Mouse (Mus musculus) G1E (cell line): ENCODE data around the gene Mfsd1. TPM values are rescaled to one million over a fixed set of nuclear protein-coding genes. Genes with fewer than 3 reads are reported as not detected.

Source experiments
- ATAC-seq: 2 replicates; pipeline ENCODE4 v1.8.0; 2016; ENCODE audit warnings: mild to moderate bottlenecking; ENCODE audit not compliant: insufficient number of reproducible peaks, poor library complexity, low FRiP score, severe bottlenecking; ENCODE audit errors: extremely low read depth
- DNase-seq: peaks from one replicate; pipeline ENCODE4 v3.0.0; 2012; ENCODE audit warnings: low spot score
- H3K27me3 ChIP-seq: 2 replicates; pipeline ENCODE4 v1.6.1; 2012; ENCODE audit warnings: mild to moderate bottlenecking, low read length, inconsistent platforms; ENCODE audit not compliant: insufficient read depth
- H3K36me3 ChIP-seq: replicated peaks from 2 replicates; pipeline ENCODE3; 2012; ENCODE audit warnings: mild to moderate bottlenecking, inconsistent platforms
- H3K4me1 ChIP-seq: 2 replicates; pipeline ENCODE4 v1.6.1; 2012; ENCODE audit warnings: low read depth, low read length, inconsistent platforms, mixed read lengths; ENCODE audit not compliant: insufficient read depth
- H3K4me3 ChIP-seq: 2 replicates; pipeline ENCODE4 v1.5.1; 2012; ENCODE audit warnings: low read depth, mild to moderate bottlenecking, inconsistent platforms, low read length, moderate library complexity, mixed read lengths
- H3K9me3 ChIP-seq: replicated peaks from 2 replicates; pipeline ENCODE4 v1.6.1; 2012; ENCODE audit warnings: inconsistent platforms
- CTCF ChIP-seq: IDR thresholded peaks from 2 replicates; pipeline ENCODE4 v1.5.1; 2012; ENCODE audit warnings: low read depth, low read length, inconsistent platforms, mixed read lengths
- GATA1 ChIP-seq: IDR thresholded peaks from 2 replicates; pipeline ENCODE4 v1.6.1; 2012; ENCODE audit warnings: borderline replicate concordance, low read length, inconsistent platforms, mixed read lengths
- GATA2 ChIP-seq: IDR thresholded peaks from 2 replicates; pipeline ENCODE4 v1.6.1; 2012; ENCODE audit warnings: low read depth, low read length, inconsistent platforms, borderline replicate concordance
- POLR2AphosphoS5 ChIP-seq: IDR thresholded peaks from 2 replicates; pipeline ENCODE4 v1.6.1; 2012; ENCODE audit warnings: low read depth, low read length, inconsistent platforms; ENCODE audit not compliant: insufficient replicate concordance
- TAL1 ChIP-seq: conservative IDR thresholded peaks from 2 replicates; pipeline ENCODE4 v1.6.1; 2012; ENCODE audit warnings: low read depth, low read length, inconsistent platforms, mixed read lengths
- polyA plus RNA-seq: library from polyadenylated mRNA; stranded (reverse); fragments of >175 nt; gene quantifications from 2 replicates; pipeline ENCODE4 v1.2.3, GENCODE M21; 2012
- total RNA-seq, 2 experiments: library from RNA; stranded (forward) in 1 of 2; stranded (reverse) in 1 of 2; fragments of 200-1000 nt in 1 of 2; fragments of >200 nt in 1 of 2; fragmentation: Nextera tagmentation in 1 of 2; gene quantifications; 2 replicates each; pipeline ENCODE4 v1.2.3; 2014 to 2017

The Mfsd1 gene
- total and polyA plus RNA-seq, 3 experiments, result 24.0 to 206 (median 30.1) TPM

- DNase-seq, result no peak
- ATAC-seq, result no peak
These were observed 9.0 kb upstream of the Mfsd1 start for GRCm38 (mm10) chr3:67573523-67573922.

GRCm38 (mm10) chr3:67576248-67576647 is 6.3 kb upstream of the Mfsd1 start:
- Histone ChIP-seq H3K9me3 (no peaks in the 10 kb centered on the region), H3K36me3 (no peaks in the 10 kb centered on the region), H3K27me3 (peaks cover 10% of the 10 kb centered on the region; the same call in 1 of the 2 replicates), H3K4me1 (0 out of 2 replicates have a peak, but pooled peaks cover 3% of the 10 kb centered on the region), H3K4me3 (no peak overlapping the region)
- TF ChIP-seq POLR2AphosphoS5 (no peak), GATA2 (no peak), GATA1 (no peak), TAL1 (no peak), CTCF (no peak)
- no peak for ATAC-seq
- DNase-seq, result no peak

More at GRCm38 (mm10) chr3:67573523-67573922, 9.0 kb upstream of the Mfsd1 start:
- H3K36me3 ChIP-seq, result no peaks in the 10 kb centered on the region
- H3K27me3 ChIP-seq, result peaks cover 16% of the 10 kb centered on the region; the same call in 1 of the 2 replicates
- H3K4me3 ChIP-seq, result no peak overlapping the region
- 0 out of 2 replicates have a peak, but pooled peaks cover 3% of the 10 kb centered on the region for H3K4me1 ChIP-seq
- no peaks in the 10 kb centered on the region for H3K9me3 ChIP-seq
- 0 out of 2 replicates have a peak, but pooled peaks have one; percentile 19 for TF ChIP-seq CTCF
- TF ChIP-seq GATA1, result no peak

GRCm38 (mm10) chr3:67576724-67577123 is 5.8 kb upstream of the Mfsd1 start:
- no peak for DNase-seq
- peaks cover 10% of the 10 kb centered on the region; the same call in 1 of the 2 replicates for H3K27me3 ChIP-seq
- H3K4me3 ChIP-seq, result no peak overlapping the region
- TF ChIP-seq POLR2AphosphoS5 (no peak), GATA1 (no peak), GATA2 (no peak), CTCF (no peak), TAL1 (no peak)
- H3K36me3 ChIP-seq, result no peaks in the 10 kb centered on the region
- no peak for ATAC-seq
- H3K4me1 ChIP-seq, result peaks cover 6% of the 10 kb centered on the region; the same call in 1 of the 2 replicates
- H3K9me3 ChIP-seq, result no peaks in the 10 kb centered on the region

GRCm38 (mm10) chr3:67583125-67583845 is 744 bp downstream of the Mfsd1 start:
- no peak for TF ChIP-seq CTCF
- TF ChIP-seq GATA2, result no peak
- no peak for TF ChIP-seq POLR2AphosphoS5
- no peak for TF ChIP-seq TAL1
- no peak for TF ChIP-seq GATA1
- DNase-seq, result peak; percentile 14

GRCm38 (mm10) chr3:67583846-67584186 is 1.3 kb downstream of the Mfsd1 start:
- no peak overlapping the region; the same call in 1 of the 2 replicates for H3K4me3 ChIP-seq
- no peak for TF ChIP-seq CTCF
- TF ChIP-seq TAL1, result no peak
- no peak for TF ChIP-seq POLR2AphosphoS5
- no peak for TF ChIP-seq GATA2
- no peak for TF ChIP-seq GATA1
- no peak for ATAC-seq

More at GRCm38 (mm10) chr3:67583125-67583845, 744 bp downstream of the Mfsd1 start:
- Histone ChIP-seq H3K9me3 (no peaks in the 10 kb centered on the region), H3K36me3 (peaks cover 38% of the 10 kb centered on the region), H3K4me1 (peaks cover 26% of the 10 kb centered on the region), H3K4me3 (peak overlapping the region; percentile 99), H3K27me3 (no peaks in the 10 kb centered on the region)
- ATAC-seq, result 0 out of 2 replicates have a peak, but pooled peaks have one; percentile 22

GRCm38 (mm10) chr3:67586511-67586910 is 4.0 kb downstream of the Mfsd1 start:
- H3K27me3 ChIP-seq, result no peaks in the 10 kb centered on the region
- no peak for ATAC-seq
- TF ChIP-seq CTCF, result no peak
- no peak for TF ChIP-seq GATA2
- no peak for TF ChIP-seq TAL1
- no peak for TF ChIP-seq GATA1
- TF ChIP-seq POLR2AphosphoS5, result no peak

More at GRCm38 (mm10) chr3:67583846-67584186, 1.3 kb downstream of the Mfsd1 start:
- Histone ChIP-seq H3K27me3 (no peaks in the 10 kb centered on the region), H3K4me1 (peaks cover 26% of the 10 kb centered on the region), H3K9me3 (no peaks in the 10 kb centered on the region), H3K36me3 (peaks cover 42% of the 10 kb centered on the region)
- no peak for DNase-seq

GRCm38 (mm10) chr3:67587430-67587829 is 4.9 kb downstream of the Mfsd1 start:
- DNase-seq (no peak), ATAC-seq (0 out of 2 replicates have a peak, but pooled peaks have one; percentile 11)
- H3K36me3 ChIP-seq, result peaks cover 78% of the 10 kb centered on the region
- H3K4me1 ChIP-seq, result peaks cover 16% of the 10 kb centered on the region
- no peaks in the 10 kb centered on the region for H3K27me3 ChIP-seq
- no peaks in the 10 kb centered on the region for H3K9me3 ChIP-seq
- H3K4me3 ChIP-seq, result no peak overlapping the region
- no peak for TF ChIP-seq POLR2AphosphoS5
- no peak for TF ChIP-seq GATA1
- TF ChIP-seq GATA2, result no peak
- no peak for TF ChIP-seq TAL1
- TF ChIP-seq CTCF, result no peak

More at GRCm38 (mm10) chr3:67586511-67586910, 4.0 kb downstream of the Mfsd1 start:
- H3K4me1 ChIP-seq, result peaks cover 25% of the 10 kb centered on the region
- no peak for DNase-seq
- no peak overlapping the region for H3K4me3 ChIP-seq
- H3K36me3 ChIP-seq, result peaks cover 69% of the 10 kb centered on the region
- H3K9me3 ChIP-seq, result no peaks in the 10 kb centered on the region
